Mouse (Mus musculus) monocyte, adult 2 months (primary cell): ENCODE results near the gene Med18.

ENCODE experiments used
- DNase-seq, 2 experiments: peaks; one replicate each; pipeline ENCODE4 v3.0.0; 2022; ENCODE audit warnings: low spot score in 2 of 2, low read depth in 1 of 2

Gene Med18

DNA sequence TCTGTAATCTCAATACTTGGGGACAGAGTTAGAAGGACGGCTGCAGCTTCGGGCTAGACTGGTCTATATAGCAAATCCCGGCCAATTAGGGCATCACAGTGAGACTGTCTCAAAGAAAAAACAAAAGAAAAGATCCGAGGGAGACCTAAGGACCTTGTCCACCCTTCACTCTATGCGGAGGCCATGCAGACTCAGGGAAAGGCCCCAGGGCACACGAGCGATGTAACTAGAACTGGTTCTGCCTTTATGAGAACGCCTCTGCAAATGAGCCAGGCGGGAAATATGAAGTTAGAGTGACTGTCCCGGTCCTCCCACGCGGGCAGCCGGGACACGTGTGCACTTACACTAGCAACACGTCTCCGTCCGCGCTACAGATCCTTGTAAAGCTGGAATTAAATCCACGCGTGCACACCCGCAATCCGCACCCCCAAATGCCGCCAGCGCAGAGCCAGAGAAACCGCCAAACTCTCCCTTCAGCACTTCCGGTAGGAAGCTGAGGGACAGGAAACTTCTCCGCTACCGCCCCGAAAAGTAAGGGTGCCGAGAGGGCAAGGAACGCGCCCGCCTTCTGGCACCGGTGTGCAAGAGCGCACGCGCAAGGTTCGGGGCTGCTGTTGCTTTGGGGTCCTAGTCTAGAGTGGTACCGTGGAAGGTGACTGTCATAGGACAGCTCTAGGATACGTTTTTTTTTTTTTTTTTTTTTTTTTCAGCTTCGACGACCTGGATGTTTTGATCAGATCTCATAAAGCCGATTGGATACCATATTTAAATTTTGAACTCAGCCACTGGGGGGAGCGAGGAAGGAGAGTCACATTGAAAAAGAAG, at the start of gene Med18:
Med18 (minus strand) TSS at position 492 of the 825 bp plus-strand sequence.
- DNase-seq, result peak; percentile 66 to 80

DNA sequence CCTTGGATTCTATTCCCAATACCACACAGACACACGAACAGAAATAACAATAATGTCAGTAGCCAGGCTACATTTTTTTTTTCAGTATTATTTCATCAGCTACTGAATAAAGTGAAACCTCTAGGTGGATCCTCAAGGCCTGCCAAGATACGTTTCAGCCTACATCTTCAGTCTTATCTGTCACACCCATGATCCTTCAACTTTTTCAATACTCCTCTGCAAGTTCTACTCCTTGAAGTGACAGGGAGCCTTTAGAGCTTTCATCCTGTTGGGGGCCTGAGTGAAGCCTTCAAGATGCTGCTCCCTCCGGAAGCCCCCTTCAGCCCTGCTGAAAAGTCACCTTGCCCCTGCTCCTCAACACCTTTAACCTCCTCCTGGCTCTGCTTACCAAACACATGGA, 48.4 kb upstream of the Med18 start:
- no peak for DNase-seq

DNA sequence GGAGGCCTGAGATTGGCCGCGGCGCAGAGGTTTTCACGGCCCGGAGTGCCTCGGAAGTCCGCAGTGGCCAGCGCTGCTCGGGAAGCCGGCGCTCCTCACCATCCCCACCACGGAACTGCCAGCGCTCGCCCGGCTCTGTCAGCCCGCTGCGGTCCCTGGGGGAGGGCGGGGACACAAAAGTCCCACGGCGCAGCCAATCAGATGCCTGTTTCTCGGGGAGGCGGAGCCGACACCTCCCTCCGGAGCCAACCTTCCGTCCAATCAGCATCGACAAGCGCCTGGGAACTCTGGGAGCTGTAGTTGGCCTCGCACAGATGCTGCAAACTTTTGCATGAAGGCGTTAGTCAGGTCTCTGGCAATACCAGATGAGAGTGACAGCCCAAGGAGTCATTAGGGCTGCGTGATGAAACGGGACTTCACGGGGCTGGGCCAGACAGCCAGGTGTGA, 46.7 kb upstream of the Med18 start, which contains the start of gene Sesn2:
Sesn2 (minus strand) TSS at position 150 of the 447 bp plus-strand sequence.
- peak; percentile 94 to 95 for DNase-seq

DNA sequence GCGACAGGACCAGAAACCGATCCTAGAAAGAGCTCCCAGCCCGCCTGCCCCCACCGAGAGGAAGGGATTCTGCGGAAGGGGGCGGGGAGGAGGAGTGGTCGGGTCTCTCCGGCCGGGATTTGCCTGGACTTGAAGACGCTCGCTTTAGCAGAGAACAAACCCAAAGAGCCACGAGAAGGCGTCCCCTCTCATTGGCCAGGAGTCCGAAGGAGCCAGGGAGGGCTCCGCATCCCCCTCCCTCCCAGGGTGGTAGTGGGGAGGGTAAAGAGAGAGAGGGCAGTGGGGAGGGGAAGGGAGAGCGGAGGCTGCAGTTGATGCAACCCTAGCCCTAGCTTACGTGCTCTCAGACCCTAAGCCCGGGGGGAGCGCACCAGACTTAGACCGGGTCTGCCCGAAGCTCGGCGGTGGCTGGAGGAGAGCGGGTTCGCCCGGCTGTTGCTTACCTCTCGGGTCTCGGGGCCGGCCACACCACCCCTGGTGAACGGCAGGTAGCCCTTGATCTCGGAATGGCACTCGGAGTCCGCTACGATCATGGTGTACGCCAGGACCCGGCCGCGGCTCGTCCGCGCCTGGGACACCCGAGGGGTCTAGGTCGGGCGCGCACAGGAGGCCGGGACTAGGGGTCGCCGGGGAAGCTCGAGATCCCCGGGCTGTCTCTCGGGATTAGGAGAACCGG, 46.0 kb upstream of the Med18 start:
- DNase-seq, result peak in 1 of 2 experiments; percentile 27

DNA sequence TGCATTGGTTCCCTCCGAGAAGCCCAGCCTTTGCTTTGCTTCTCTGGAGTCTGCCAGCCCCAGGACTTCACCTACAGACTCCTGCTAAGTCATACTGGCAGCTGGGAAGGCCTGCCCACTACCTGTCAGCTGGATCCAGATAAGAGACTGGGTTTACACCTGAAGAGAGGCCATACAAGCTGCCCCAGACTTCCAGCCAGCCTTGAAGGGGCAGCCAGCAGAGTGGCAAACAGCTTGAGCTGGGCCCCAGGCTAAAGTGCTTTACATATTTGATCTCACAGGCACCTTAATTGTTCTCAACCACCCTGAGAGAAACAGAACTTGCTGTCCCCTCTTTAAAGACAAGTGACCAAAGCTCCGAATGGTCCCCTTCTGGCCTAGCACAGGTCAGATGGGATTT, 43.5 kb upstream of the Med18 start:
- no peak for DNase-seq

DNA sequence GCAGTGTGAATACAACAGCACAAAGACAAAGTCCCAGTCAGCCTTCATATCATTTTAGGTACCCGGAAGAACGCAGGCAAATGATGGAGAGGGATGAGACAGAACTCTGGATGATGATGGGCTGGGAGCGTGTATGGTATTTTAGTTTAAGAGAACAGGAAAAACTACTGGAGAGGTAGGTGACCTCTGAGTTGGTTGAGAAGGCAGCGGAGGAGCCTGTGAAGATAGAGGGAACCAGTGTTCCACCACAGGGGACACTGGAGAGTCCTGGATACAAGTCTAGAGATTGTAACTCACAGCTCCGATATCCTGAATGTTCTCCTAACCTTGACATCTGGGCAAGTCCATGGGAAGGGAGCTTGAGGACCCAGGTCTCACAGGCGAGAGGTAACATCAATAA, 42.5 kb upstream of the Med18 start:
- no peak for DNase-seq

DNA sequence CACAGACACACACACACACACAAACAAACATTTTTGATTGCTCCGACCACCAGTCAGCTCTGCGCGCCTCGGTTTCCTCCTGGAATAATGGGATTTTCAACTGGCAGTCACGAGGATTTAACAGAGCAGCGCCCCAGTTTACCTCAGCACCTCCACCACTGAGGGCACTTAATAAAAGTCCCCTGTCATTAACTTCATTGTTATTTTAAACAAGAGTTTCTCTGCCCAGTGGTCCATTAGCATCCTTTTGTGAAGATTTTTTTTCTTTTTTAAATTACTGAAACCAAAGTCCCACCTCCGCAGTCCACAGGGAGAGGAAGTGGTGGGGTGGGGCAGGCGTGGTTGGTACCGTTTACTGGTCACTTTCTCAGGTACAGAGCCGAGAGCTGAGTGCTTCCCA, 42.1 kb upstream of the Med18 start:
- no peak for DNase-seq

DNA sequence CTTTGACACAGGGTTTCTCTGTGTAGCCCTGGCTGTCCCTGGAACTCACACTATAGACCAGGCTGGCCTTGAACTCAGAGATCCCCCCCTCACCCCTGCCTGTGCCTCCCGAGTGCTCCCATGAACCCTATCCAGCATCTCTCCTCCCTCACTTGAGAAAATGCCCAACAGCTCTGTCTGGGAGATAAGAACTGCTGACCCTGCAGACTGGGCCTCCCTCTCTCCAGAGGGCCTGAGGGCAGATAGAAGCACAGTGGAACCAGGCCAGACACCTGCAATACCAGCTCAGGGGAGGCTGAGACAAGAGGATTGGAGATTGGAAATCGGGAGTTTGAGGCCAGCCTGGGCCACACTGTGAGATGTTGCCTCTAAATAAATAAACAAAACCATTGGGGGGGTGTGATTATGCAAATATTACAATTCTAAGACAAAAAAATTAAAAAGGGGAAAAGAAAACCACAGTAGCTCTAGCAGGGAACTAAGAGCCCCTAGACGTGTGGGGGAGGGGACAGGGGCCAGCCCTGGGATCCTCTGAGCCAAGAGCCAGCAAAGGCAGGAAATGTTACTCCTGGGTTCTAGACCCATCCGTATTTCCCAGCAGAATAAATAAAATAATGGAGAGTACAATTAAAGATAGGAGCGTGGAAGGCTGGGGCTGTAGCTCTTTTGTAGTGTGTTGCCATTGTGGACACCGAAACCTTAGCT, 41.5 kb upstream of the Med18 start:
- no peak for DNase-seq

DNA sequence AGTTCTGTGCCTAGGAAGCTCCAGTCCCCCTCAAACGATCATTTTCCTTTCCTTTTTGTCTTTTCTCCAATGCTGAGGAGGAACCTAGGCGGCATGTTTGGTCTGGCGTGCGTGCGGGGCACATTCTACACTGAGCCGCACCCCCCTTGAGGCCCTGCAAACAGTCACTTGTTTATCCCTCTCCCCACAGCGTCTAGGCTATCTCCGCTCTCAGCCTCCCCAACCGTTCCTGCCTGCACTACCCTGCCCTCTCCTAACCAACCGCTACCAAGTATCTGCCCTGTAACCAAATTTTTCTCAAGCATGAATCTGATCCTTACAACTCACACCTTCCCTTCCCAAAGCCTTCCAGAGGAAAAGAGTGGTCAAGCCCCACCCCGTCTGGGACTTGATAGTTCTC, 39.6 kb upstream of the Med18 start:
- DNase-seq, result no peak

DNA sequence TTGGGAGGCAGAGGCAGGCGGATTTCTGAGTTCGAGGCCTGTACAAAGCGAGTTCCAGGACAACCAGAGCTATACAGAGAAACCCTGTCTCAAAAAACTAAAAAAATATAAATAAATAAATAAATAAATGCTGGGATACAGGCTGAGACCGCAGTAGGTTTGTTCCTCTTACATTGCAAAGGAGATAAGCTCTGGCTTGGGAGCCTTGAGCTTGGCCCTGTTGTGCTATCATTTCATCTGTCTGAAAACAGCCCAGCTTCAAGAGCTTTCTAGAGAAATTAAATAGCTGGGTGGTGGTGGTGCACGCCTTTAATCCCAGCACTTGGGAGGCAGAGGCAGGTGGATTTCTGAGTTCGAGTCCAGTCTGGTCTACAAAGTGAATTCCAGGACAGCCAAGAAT, 37.9 kb upstream of the Med18 start:
- no peak for DNase-seq

DNA sequence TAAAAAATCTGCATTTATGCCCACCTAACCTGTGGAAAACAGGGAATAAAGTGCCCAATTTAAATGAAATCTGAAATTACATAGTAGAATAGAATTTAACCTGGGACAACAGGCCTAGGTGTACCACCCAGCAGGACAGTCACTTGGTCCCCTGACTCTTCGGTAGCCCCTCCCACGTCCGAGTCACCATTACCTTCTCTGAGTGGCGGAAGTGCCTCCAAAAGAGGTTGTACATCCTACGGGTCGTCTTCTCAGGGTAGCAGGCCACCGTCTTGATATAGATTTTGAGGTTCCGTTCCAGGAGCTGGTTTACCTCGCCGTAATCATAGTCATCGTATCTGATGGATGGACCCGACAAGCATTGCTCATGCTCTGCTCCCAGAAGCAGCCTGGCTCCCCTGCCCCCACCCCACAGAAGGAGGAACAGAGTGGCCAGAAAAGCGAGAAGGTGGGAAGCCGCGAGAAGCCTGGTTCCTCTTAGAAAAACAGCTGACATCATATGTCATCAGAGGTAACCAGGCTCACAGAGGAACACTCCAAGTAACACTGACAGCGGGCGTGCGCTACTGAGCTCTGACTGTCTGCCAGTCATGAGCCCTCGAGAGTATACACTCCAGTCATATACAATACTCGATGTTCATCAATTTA, 30.7 kb upstream of the Med18 start:
- peak; percentile 72 to 73 for DNase-seq

DNA sequence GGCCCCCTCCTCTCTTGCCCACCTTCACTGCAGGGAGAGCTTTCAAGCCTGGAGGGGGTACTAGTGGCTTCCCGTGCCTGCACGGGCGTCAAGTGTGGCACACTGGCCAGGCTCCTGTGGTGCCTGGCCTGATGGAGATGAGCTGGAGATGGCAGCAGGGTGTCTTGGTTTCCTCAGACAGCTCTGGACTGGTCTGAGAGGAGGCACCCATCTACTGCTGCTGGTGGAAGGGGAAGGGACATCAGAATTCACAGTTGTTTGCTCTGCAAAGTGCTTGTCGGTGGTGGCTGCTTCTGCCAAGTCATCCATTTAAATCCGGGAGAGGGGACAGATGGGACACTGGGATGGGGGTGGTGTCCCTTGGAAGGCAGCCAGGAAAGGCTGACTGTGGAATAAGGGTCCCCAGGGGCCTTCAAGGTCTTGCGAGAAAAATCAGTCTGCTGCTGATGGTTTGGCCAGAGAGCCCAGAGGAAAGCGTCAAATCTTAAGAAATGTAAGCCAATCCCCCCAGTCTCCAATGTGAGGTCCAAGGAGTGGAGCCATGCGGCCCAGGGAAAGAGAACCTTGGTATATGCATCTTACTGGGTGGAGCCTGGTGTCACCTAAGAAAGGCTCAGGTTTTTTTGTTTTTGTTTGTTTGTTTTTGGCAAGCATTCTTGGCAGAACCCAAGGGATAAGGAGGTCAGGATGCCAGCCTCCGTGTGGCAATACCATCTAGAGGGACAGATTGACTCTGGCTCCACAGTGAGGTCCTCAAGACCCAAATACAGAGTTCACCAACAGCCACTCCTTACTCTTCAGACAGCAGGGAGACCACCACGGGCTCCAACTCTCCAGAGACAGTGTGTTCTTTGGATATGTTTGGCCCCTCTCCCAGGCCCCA, 28.7 kb upstream of the Med18 start:
- DNase-seq, result no peak

DNA sequence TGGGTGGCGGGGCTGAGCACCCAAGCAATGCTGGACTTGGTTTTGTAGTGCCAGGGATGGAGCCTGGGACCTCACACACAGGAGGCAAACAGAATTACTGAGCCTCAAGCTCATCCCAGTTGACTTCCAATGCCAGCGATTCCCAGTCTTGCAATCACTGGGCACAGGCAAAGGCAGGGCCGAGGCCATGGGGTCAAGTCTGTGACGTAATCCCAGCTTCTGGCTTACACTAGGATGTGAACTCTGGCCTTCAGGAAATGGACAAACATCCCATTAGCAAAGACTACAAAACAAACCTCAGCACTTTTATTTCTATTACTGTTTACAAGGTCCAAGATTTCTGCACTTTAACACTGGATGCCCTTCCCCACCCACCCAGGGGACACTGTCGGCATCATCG, 28.0 kb upstream of the Med18 start:
- no peak for DNase-seq

DNA sequence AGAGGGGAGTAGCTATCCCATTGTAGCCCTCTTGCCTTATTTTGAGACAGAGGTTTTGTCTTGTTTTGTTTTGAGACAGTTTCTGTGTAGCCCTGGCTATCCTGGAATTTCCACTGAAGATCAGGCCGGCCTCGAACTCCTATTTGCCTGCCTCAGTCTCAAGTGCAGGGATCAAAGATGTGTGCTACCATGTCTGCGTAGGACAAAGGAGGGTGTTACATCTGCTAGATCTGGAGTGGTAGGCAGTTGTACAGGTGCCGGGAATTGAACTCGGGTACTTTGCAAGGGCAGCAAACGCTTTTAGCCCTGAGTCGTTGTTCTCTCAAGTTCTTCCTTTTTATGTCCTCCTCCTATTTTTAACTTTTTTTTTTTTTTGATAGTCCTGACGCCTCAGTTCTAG, 27.3 kb upstream of the Med18 start:
- DNase-seq, result no peak

DNA sequence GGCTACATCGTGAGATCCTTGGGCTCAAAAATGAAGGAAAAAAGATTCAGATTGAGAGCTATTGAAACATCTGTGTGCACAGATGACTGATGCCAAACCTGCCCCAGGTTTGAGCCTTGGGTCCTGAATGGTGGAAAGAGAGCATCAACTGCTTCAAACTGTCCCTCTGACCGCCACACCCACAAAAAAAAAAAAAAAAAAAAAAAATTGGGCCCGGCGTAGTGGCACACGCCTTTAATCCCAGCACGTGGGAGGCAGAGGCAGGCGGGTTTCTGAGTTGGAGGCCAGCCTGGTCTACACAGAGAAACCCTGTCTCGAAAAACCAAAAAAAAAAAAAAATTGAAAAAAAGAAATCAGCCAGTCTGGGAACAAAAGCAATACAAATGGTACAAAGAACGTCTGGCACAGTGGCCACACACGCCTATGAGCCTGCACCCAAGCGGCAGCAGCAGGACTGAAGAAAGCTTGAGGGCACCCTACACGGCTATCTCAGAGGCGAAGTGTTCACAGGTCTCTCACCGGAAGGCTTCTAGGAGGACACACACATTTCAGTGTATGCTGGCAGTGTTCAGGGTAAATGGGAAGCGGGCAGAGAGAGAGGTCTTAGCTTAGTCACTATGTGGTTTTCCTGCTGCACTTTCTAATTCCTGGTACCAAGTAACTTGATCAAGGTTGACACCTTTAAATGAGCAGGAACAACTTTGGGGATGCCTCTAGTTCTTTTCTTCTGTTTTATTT, 26.7 kb upstream of the Med18 start:
- DNase-seq, result no peak

DNA sequence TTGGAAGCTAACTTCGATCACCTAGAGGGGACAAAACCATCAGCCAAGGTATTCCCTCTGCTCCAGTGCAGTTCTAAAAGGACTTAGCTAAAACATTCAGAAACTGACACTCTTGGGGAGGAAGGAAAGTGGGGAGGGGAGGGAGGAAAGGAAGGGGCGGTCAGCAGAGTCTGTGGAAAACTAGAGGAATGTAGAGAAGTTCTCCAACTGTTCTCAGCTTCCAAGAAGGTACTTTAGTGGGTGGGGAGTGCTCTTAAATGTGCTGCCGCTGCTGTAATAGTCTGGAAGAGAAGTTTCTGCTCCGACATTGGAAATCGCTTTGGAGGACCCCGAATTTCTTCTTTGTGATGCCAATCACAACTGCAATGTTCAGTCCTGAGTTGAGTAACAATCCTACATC, 25.3 kb upstream of the Med18 start:
- no peak for DNase-seq

DNA sequence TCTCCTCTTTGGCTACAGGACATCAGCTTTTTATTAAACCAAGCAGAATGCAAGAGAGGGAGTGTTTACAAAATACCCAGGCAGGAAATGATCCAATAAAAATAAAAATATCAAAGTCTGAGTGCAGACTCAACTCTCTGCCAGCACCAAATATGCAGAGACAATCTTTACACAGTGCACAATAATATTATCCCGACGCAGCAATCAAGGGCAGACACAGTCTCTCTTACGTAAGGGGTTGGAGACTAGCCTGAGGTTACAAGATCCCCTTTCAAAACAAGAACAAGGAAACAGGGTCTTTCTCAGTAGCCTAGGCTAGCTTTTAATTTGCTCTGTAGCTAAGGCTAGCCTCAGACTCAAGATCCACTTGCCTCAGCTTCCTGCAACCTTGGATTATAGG, 24.8 kb upstream of the Med18 start:
- DNase-seq, result no peak

DNA sequence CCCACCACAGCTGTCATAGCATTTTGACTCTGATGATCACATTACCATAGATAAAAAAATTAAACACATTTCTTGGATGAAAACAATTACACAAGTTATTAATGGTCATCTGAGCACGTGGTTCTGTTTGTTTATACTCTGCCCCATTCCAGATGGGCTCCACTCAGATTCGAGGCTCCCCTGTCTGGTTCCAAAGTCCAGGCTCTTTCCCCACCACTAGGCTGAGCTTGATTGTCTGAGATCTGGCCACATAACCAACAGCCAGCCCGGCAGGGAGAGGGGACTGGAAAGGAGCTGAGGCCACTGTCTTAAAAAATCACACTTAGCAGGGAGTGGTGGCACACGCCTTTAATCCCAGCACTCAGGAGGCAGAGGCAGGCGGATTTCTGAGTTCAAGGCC, 21.1 kb upstream of the Med18 start:
- DNase-seq, result no peak

DNA sequence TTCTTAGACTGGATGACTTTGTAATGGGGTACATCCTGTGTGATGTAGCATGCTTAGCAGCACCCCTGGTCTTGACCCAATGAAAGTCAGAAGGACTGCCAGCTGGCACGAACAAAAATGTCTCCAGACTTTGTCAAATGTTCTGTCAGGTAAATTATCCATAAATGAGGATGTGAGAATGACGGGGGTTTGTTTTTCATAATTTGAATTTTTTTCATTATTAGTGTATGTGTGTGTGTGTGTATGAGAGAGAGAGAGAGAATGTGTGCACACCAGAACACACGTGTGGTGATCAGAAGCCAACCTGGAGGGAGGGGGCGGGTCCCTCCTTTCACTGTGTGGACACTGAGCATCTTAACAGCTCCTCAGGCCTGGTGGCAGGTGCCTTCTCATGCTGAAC, 20.5 kb upstream of the Med18 start:
- no peak for DNase-seq
